Mouse (Mus musculus): ENCODE measurements around the gene Wt1. TPM values are rescaled to one million over a fixed set of nuclear protein-coding genes. Genes with fewer than 3 reads are reported as not detected.

Wt1 gene
- polyA plus RNA-seq, 1 experiment: not detected

- TF ChIP-seq CTCF (IDR thresholded peaks at IDR 0.05; ENCODE audit: low read depth, low read length): no peak
- Histone ChIP-seq H3K27ac (ENCODE audit: insufficient read depth, low read depth, low read length) (no peak overlapping the region), H3K4me3 (ENCODE audit: insufficient read depth, low read length) (no peak overlapping the region), H3K4me1 (ENCODE audit: control insufficient read depth, insufficient read depth, low read length) (no peaks in the 10 kb centered on the region)
Observed at GRCm38 (mm10) chr2:105132933-105133795, 6.8 kb downstream of the Wt1 start.

DNA sequence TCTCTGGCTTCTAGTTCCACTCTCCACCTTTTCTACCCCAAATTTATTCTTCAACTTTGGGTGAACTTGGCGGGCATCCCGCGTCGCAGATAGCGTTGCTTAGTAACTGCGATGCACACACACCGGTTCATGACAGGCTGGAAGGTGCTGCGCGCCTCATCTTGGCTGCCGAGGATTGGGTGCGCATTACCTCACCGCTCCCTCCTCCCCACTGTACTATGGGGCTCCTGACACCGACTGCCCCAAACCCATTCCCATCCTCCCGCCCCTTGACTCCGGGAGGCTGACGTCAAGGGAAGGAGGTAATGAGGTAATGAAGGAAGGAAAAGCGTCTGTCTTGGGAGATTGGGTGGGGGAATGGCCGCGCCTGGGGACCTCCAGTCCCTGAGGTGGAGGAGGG, 8.0 kb downstream of the Wt1 start:
- Histone ChIP-seq H3K4me3 (ENCODE audit: insufficient read depth, low read length) (no peak overlapping the region), H3K4me1 (ENCODE audit: control insufficient read depth, insufficient read depth, low read length) (no peaks in the 10 kb centered on the region), H3K27ac (ENCODE audit: insufficient read depth, low read depth, low read length) (no peak overlapping the region)
- TF ChIP-seq CTCF (IDR thresholded peaks at IDR 0.05; ENCODE audit: low read depth, low read length) (no peak), POLR2A (IDR thresholded peaks at IDR 0.05; ENCODE audit: borderline replicate concordance, low read depth, low read length) (no peak)

DNA sequence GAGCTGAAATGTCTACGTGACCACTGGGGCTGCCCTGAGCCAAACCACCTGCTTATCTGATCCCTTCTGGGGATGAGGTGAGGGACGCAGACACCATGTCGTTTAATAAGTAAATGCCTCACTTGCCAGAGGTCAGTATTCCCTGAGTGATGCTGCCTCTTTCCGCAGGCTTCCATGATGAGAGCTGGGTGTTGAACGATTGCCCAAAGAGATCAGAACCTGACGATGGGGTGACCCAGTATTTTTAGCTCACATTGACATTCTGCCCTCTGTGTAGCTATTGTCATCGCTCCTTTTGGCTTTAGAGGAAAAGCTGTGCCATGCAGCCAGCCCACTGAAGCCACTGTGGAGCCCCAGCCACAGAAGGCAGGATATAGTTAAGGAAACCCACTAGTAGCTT, 13.1 kb downstream of the Wt1 start:
- Histone ChIP-seq H3K4me1 (ENCODE audit: control insufficient read depth, insufficient read depth, low read length) (no peaks in the 10 kb centered on the region), H3K27ac (ENCODE audit: insufficient read depth, low read depth, low read length) (no peak overlapping the region), H3K4me3 (ENCODE audit: insufficient read depth, low read length) (no peak overlapping the region)
- TF ChIP-seq CTCF (IDR thresholded peaks at IDR 0.05; ENCODE audit: low read depth, low read length) (no peak), POLR2A (IDR thresholded peaks at IDR 0.05; ENCODE audit: borderline replicate concordance, low read depth, low read length) (no peak)

DNA sequence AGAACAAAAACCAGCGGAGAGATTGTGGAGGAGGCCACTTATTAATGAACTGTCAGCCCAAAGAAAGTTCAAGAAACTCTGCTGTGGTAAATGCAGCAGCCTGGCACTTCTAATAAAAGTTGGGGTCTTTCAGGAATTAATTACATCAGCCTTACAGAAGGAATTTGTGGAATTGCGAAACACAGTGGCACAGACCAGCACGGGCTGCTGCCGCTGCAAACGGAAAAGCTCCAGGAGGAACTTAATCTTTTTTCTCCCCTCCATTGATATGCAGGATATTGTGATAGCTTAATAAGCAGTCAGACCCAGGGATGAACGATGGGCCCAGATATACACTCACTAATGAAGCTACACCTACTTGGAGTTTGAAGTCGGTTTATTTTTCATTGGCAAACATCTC, 15.0 kb downstream of the Wt1 start:
- Histone ChIP-seq H3K4me3 (ENCODE audit: insufficient read depth, low read length) (no peak overlapping the region), H3K4me1 (ENCODE audit: control insufficient read depth, insufficient read depth, low read length) (no peaks in the 10 kb centered on the region), H3K27ac (ENCODE audit: insufficient read depth, low read depth, low read length) (no peak overlapping the region)
- TF ChIP-seq CTCF (IDR thresholded peaks at IDR 0.05; ENCODE audit: low read depth, low read length) (no peak), POLR2A (IDR thresholded peaks at IDR 0.05; ENCODE audit: borderline replicate concordance, low read depth, low read length) (no peak)

DNA sequence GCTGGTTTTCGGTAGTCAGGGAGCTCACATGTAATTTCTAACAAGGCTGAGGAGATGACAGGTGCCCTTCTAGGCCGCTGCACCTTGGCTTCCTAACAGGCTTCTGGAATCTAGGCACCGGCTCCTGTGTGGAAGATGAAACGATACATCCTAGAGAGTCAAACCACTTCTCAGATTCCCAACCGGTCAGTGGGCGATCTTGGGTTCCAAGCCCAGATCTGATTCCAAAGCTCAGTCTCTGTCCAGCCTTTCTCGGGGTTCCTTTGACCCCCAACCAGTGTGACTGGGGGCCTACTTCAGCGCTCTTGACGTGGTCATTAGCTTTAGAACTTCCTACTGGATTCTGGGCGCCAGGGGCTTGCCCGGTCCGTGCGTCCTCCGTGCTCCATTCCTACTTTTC, 17.4 kb downstream of the Wt1 start:
- Histone ChIP-seq H3K27ac (ENCODE audit: insufficient read depth, low read depth, low read length) (no peak overlapping the region), H3K4me1 (ENCODE audit: control insufficient read depth, insufficient read depth, low read length) (no peaks in the 10 kb centered on the region), H3K4me3 (ENCODE audit: insufficient read depth, low read length) (no peak overlapping the region)
- TF ChIP-seq POLR2A (IDR thresholded peaks at IDR 0.05; ENCODE audit: borderline replicate concordance, low read depth, low read length): no peak
- no peak for TF ChIP-seq CTCF (IDR thresholded peaks at IDR 0.05; ENCODE audit: low read depth, low read length)

DNA sequence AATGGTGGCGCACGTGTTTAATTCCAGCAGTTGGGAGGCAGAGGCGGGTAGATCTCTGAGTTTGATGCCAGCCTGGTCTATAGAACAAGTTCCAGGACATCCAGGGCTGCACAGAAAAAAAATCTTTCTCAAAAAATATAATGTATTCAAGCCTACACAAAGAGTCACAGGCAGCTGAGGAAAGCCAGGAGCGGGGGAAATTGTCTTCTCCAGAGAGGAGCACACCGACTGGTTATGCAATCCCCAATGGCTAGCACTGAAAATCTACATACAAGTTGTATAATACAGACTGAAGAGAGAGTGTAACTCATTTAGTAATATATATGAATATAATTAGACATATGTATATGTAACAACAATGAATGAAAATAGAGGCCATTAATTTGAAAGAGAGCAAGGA, 25.2 kb downstream of the Wt1 start:
- H3K4me1 ChIP-seq (ENCODE audit: control insufficient read depth, insufficient read depth, low read length): no peaks in the 10 kb centered on the region
- H3K4me3 ChIP-seq (ENCODE audit: insufficient read depth, low read length): no peak overlapping the region
- H3K27ac ChIP-seq (ENCODE audit: insufficient read depth, low read depth, low read length): no peak overlapping the region
- TF ChIP-seq CTCF (IDR thresholded peaks at IDR 0.05; ENCODE audit: low read depth, low read length) (no peak), POLR2A (IDR thresholded peaks at IDR 0.05; ENCODE audit: borderline replicate concordance, low read depth, low read length) (no peak)

DNA sequence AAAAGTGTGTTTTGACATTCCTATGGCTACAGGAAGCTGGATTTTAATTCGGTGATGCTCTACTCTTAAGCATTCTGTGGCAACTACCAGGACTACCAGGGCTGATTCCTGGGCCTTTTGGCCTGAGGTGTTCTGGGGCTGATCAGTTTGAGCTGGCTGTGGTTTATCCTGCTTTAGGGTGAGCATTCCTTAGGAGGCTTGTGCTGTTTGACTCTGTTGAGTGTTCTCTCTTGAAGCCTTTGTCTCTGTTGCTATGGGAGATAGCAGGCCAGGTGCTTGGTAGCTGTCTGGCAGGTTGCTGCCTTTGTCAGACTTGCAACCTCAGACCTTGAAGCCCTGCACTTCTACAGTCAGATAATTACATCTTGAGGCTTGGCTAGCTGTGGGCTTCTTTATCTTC, 26.7 kb downstream of the Wt1 start:
- no peak for TF ChIP-seq CTCF (IDR thresholded peaks at IDR 0.05; ENCODE audit: low read depth, low read length)
- no peak for TF ChIP-seq POLR2A (IDR thresholded peaks at IDR 0.05; ENCODE audit: borderline replicate concordance, low read depth, low read length)
- H3K4me3 ChIP-seq (ENCODE audit: insufficient read depth, low read length): no peak overlapping the region
- no peaks in the 10 kb centered on the region for H3K4me1 ChIP-seq (ENCODE audit: control insufficient read depth, insufficient read depth, low read length)
- H3K27ac ChIP-seq (ENCODE audit: insufficient read depth, low read depth, low read length): no peak overlapping the region

DNA sequence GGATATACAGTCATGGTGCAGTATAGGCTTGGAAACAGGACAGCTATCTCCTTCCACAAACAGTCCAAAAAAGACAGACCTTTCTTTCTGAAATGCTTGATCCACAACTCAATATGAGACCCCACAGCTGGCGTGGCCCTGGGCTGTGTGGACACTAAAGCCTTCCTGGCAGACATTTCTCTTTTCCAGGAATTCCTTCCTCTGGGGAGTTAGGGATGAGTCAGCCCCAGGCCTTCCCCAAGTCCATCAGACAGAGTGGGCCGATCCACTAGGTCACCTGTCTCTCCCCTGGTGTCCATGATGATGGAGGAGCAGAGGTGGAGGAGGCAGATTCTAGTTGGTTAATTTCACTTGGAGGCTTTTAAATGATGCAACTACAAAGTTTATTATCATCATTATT, 34.6 kb downstream of the Wt1 start:
- H3K4me3 ChIP-seq (ENCODE audit: insufficient read depth, low read length): no peak overlapping the region
- no peak overlapping the region for H3K27ac ChIP-seq (ENCODE audit: insufficient read depth, low read depth, low read length)
- no peaks in the 10 kb centered on the region for H3K4me1 ChIP-seq (ENCODE audit: control insufficient read depth, insufficient read depth, low read length)
- TF ChIP-seq POLR2A (IDR thresholded peaks at IDR 0.05; ENCODE audit: borderline replicate concordance, low read depth, low read length) (no peak), CTCF (IDR thresholded peaks at IDR 0.05; ENCODE audit: low read depth, low read length) (no peak)

GRCm38 (mm10) chr2:105162763-105163162, 36.4 kb downstream of the Wt1 start:
- H3K27ac ChIP-seq (ENCODE audit: insufficient read depth, low read depth, low read length): no peak overlapping the region
- no peak for TF ChIP-seq POLR2A (IDR thresholded peaks at IDR 0.05; ENCODE audit: borderline replicate concordance, low read depth, low read length)
- TF ChIP-seq CTCF (IDR thresholded peaks at IDR 0.05; ENCODE audit: low read depth, low read length): no peak
- no peaks in the 10 kb centered on the region for H3K4me1 ChIP-seq (ENCODE audit: control insufficient read depth, insufficient read depth, low read length)
- H3K4me3 ChIP-seq (ENCODE audit: insufficient read depth, low read length): no peak overlapping the region

DNA sequence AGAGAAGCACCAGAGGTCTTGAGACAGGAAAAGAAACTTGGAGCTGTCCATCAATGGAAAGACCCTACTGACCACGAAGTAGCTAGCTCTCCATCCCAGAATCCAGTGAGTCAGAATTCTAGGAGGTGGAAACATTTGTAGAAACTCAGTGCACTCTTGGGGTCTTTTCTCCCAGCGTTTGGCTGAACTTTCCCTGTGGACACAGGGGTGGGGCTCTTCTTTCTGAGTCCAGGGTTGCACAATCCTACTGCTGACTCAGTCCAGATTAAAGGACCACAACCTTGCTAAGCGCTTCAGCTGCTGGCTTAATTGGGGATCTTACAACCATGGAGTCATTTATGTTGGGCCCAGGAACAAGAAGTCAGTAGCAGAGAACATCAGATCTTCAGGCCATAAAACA, 41.8 kb downstream of the Wt1 start:
- TF ChIP-seq CTCF (IDR thresholded peaks at IDR 0.05; ENCODE audit: low read depth, low read length): no peak
- no peak for TF ChIP-seq POLR2A (IDR thresholded peaks at IDR 0.05; ENCODE audit: borderline replicate concordance, low read depth, low read length)
- Histone ChIP-seq H3K4me1 (ENCODE audit: control insufficient read depth, insufficient read depth, low read length) (no peaks in the 10 kb centered on the region), H3K27ac (ENCODE audit: insufficient read depth, low read depth, low read length) (no peak overlapping the region), H3K4me3 (ENCODE audit: insufficient read depth, low read length) (no peak overlapping the region)

Measured in bone marrow macrophage, adult 2 months (primary cell).